Mouse (Mus musculus) olfactory bulb, adult 2 months (tissue): ENCODE measurements around the gene Erbb4. TPM values are rescaled to one million over a fixed set of nuclear protein-coding genes. Genes with fewer than 3 reads are reported as not detected.

Experiments
- H3K27ac ChIP-seq: fragments of 200-500 bp; 2 replicates; pipeline ENCODE4 v1.5.1; 2012; ENCODE audit warnings: low read depth, low read length; ENCODE audit not compliant: insufficient read depth
- H3K4me1 ChIP-seq: fragments of 200-500 bp; 2 replicates; pipeline ENCODE4 v1.6.1; 2012; ENCODE audit warnings: low read length; ENCODE audit not compliant: control insufficient read depth, insufficient read depth
- H3K4me3 ChIP-seq: fragments of 200-500 bp; 2 replicates; pipeline ENCODE4 v1.5.1; 2012; ENCODE audit warnings: mild to moderate bottlenecking, low read depth, low read length, moderate library complexity; ENCODE audit not compliant: insufficient read depth
- CTCF ChIP-seq: fragments of 200-500 bp; IDR thresholded peaks from 2 replicates; pipeline ENCODE4 v1.5.1; 2012; ENCODE audit warnings: low read depth, mild to moderate bottlenecking, low read length, moderate library complexity; ENCODE audit not compliant: insufficient read depth
- POLR2A ChIP-seq: fragments of 200-500 bp; IDR thresholded peaks from 2 replicates; pipeline ENCODE4 v1.6.1; 2012; ENCODE audit warnings: mild to moderate bottlenecking, low read depth, low read length, moderate library complexity; ENCODE audit not compliant: insufficient read depth
- WGBS: fragments of 180-500 bp; shearing (Covaris S2); methylation state at CpG from one replicate; pipeline ENCODE4 v1.1.7; 2018; 5-methylcytosine and 5-hydroxymethylcytosine counted together
- polyA plus RNA-seq: library from polyadenylated mRNA; stranded (reverse); fragments of >200 nt; gene quantifications from 2 replicates; pipeline ENCODE4 v1.2.4, GENCODE M21; 2012; ENCODE audit warnings: low replicate concordance; ENCODE audit not compliant: missing spikeins, insufficient read depth, insufficient read length

The Erbb4 gene
- polyA plus RNA-seq, 1 experiment: not detected

GRCm38 (mm10) chr1:68115721-68116120 lies 992.1 kb downstream of the Erbb4 start:
- no peak overlapping the region for H3K4me3 ChIP-seq
- no peak overlapping the region for H3K27ac ChIP-seq
- no peak for TF ChIP-seq CTCF
- no peak for TF ChIP-seq POLR2A
- no peaks in the 10 kb centered on the region for H3K4me1 ChIP-seq
- 92% methylated on average over 5 of the region's 5 CpGs for WGBS

- 81% methylated on average over 3 of the region's 3 CpGs for WGBS
- no peak overlapping the region for H3K4me3 ChIP-seq
- TF ChIP-seq CTCF: no peak
- TF ChIP-seq POLR2A: no peak
- no peaks in the 10 kb centered on the region for H3K4me1 ChIP-seq
- no peak overlapping the region for H3K27ac ChIP-seq
These were observed 1001.4 kb downstream of the Erbb4 start for GRCm38 (mm10) chr1:68106543-68106860.

GRCm38 (mm10) chr1:68105834-68106542 lies 1001.9 kb downstream of the Erbb4 start:
- Histone ChIP-seq H3K27ac (no peak overlapping the region), H3K4me3 (no peak overlapping the region), H3K4me1 (no peaks in the 10 kb centered on the region)
- WGBS: 66% methylated on average over 7 of the region's 7 CpGs
- no peak for TF ChIP-seq CTCF
- no peak for TF ChIP-seq POLR2A

GRCm38 (mm10) chr1:68089623-68090022 lies 1018.2 kb downstream of the Erbb4 start:
- 72% methylated on average over 1 of the region's 1 CpGs for WGBS
- Histone ChIP-seq H3K4me1 (no peaks in the 10 kb centered on the region), H3K4me3 (no peak overlapping the region), H3K27ac (no peak overlapping the region)
- TF ChIP-seq POLR2A: no peak
- no peak for TF ChIP-seq CTCF

- Histone ChIP-seq H3K27ac (no peak overlapping the region), H3K4me3 (no peak overlapping the region), H3K4me1 (no peaks in the 10 kb centered on the region)
- TF ChIP-seq CTCF (no peak), POLR2A (no peak)
- 79% methylated on average over 4 of the region's 4 CpGs for WGBS
These were observed 1051.4 kb downstream of the Erbb4 start for GRCm38 (mm10) chr1:68056494-68056893.

GRCm38 (mm10) chr1:68054715-68055114 lies 1053.1 kb downstream of the Erbb4 start:
- H3K4me3 ChIP-seq: no peak overlapping the region
- H3K4me1 ChIP-seq: no peaks in the 10 kb centered on the region
- no peak overlapping the region for H3K27ac ChIP-seq
- TF ChIP-seq POLR2A (no peak), CTCF (no peak)
- 64% methylated on average over 3 of the region's 3 CpGs for WGBS

- TF ChIP-seq POLR2A (no peak), CTCF (no peak)
- 79% methylated on average over 6 of the region's 6 CpGs for WGBS
- H3K4me3 ChIP-seq: no peak overlapping the region
- no peaks in the 10 kb centered on the region for H3K4me1 ChIP-seq
- H3K27ac ChIP-seq: no peak overlapping the region
These were observed 1058.0 kb downstream of the Erbb4 start for GRCm38 (mm10) chr1:68049856-68050255.

- TF ChIP-seq CTCF: no peak
- WGBS: 33% methylated on average over 5 of the region's 5 CpGs
- H3K27ac ChIP-seq: no peak overlapping the region
These were observed 1060.7 kb downstream of the Erbb4 start for GRCm38 (mm10) chr1:68047139-68047538.

GRCm38 (mm10) chr1:68046551-68046970 lies 1061.3 kb downstream of the Erbb4 start:
- H3K27ac ChIP-seq: no peak overlapping the region

More at GRCm38 (mm10) chr1:68047139-68047538, 1060.7 kb downstream of the Erbb4 start:
- no peaks in the 10 kb centered on the region for H3K4me1 ChIP-seq
- H3K4me3 ChIP-seq: no peak overlapping the region

More at GRCm38 (mm10) chr1:68046551-68046970, 1061.3 kb downstream of the Erbb4 start:
- WGBS: 5% methylated on average over 7 of the region's 7 CpGs
- no peak for TF ChIP-seq CTCF
- no peak for TF ChIP-seq POLR2A
- Histone ChIP-seq H3K4me1 (no peaks in the 10 kb centered on the region), H3K4me3 (no peak overlapping the region)
